Mouse (Mus musculus): ENCODE measurements around the gene Spdye4a. TPM values are rescaled to one million over a fixed set of nuclear protein-coding genes. Genes with fewer than 3 reads are reported as not detected.

Spdye4a gene
- polyA plus RNA-seq, 1 experiment from 2014 or later = not detected

DNA sequence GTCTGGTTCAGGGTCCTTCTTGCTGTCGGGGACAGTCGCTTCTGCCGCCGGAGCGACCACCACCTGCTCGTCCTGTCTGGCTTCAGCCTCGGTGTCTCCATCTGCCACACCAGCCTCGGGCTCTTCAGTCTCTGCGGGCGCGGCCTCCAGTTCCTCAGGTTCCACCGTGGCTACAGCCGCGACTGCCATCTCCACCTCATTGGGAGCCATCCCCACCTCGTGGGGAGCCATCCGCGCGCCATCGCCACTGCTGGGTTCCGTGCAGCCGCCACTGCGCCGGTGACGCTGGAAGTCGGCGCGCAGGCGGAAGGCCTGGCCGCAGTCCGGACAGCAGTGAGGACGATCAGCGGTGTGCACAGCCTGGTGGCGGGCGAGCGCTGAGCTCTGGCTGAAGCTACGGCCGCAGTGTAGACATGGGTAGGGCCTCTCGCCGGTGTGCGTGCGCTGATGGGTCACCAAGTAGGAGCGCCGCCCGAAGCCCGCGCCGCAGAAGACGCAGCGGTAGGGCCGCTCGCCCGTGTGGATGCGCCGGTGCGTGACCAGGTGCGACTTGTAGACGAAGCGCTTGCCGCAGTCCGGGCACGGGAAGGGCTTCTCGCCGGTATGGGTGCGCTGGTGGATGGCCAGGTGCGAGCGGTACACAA, 27.9 kb upstream of the Spdye4a start:
- Histone ChIP-seq H3K4me1 (ENCODE audit: insufficient read depth) (no peaks in the 10 kb centered on the region), H3K9me3 (ENCODE audit: low read depth, low read length) (no peaks in the 10 kb centered on the region), H3K27me3 (ENCODE audit: insufficient read depth, low read length) (peaks cover 75% of the 10 kb centered on the region), H3K36me3 (ENCODE audit: insufficient read depth) (0 out of 2 replicates have a peak, but pooled peaks cover 16% of the 10 kb centered on the region), H3K27ac (ENCODE audit: low read depth) (no peak overlapping the region), H3K4me2 (peak overlapping the region; percentile 78; the same call in 1 of the 2 replicates), H3K9ac (no peak overlapping the region), H3K4me3 (ENCODE audit: low read depth, low read length) (peak overlapping the region; percentile 45)
- TF ChIP-seq CTCF (IDR thresholded peaks at IDR 0.05; ENCODE audit: low read depth) = no peak
- DNase-seq = peak; percentile 17
- ATAC-seq (ENCODE audit: insufficient read depth) = 0 out of 2 replicates have a peak, but pooled peaks have one; percentile 22
- 13% methylated on average over 66 of the region's 66 CpGs for WGBS

DNA sequence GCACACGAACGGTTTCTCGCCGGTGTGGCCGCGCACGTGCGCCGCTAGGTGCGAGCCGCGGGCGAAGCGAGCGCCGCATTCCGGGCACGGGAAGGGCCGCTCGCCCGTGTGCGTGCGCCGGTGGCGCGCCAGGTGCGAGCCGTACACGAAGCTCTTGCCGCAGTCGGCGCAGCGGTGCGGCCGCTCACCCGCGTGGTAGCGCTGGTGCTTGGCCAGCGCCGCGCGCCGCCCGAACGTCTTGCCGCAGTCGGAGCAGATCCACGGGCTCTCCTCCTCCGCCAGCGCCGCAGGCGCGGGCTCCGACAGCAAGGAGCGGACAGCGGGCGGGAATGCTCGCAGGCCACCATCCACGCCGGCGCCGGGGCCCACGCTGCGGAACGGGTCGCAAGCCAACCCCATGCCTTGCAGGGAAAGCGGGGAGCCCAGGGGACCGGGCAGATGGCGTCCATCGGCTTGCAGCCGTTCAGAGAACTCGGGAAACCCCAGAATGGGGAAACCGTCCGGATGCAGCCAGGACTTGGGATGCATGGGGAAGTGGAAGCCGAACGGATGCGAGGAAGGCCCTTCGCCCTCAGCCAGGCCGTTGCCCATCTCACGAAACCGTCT, 27.3 kb upstream of the Spdye4a start:
- Histone ChIP-seq H3K27me3 (ENCODE audit: insufficient read depth, low read length) (peaks cover 75% of the 10 kb centered on the region), H3K27ac (ENCODE audit: low read depth) (no peak overlapping the region), H3K9ac (no peak overlapping the region), H3K36me3 (ENCODE audit: insufficient read depth) (peaks cover 22% of the 10 kb centered on the region; the same call in 1 of the 2 replicates), H3K4me3 (ENCODE audit: low read depth, low read length) (peak overlapping the region; percentile 45), H3K4me2 (peak overlapping the region; percentile 78), H3K4me1 (ENCODE audit: insufficient read depth) (no peaks in the 10 kb centered on the region), H3K9me3 (ENCODE audit: low read depth, low read length) (no peaks in the 10 kb centered on the region)
- ATAC-seq (ENCODE audit: insufficient read depth) = peak; percentile 39; the same call in 1 of the 2 replicates
- no peak for TF ChIP-seq CTCF (IDR thresholded peaks at IDR 0.05; ENCODE audit: low read depth)
- DNase-seq = peak; percentile 36
- 12% methylated on average over 69 of the region's 81 CpGs for WGBS

DNA sequence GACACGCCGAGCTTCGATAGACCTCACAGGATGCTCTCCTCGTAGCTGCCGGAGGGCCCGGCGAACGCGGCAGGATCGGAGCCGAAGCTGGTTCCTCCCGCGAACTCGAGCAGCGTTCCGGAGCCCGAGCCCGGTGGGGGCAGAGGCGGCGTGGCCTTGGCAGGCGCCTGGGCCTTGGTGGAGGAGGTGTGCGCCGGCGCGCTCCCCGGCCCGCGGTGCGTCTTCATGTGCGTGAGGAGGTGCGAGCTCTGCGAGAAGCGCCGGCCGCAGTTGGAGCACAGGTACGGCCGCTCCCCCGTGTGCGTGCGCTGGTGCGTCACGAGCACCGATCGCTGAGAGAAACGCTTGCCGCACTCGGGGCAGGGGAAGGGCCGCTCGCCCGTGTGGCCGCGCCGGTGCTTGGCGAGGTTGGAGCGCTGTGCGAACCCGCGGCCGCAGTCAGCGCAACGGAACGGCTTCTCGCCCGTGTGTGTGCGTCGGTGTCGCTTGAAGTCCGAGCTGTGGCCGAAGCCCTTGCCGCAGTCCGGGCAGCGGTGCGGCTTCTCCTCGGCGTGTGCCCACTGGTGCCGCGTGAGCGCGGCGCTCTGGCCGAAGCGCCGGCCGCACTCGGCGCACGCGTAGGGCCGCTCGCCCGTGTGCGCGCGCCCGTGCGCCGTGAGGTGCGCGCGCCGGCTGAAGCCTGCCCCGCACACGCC, 26.6 kb upstream of the Spdye4a start:
- DNase-seq = peak; percentile 42
- Histone ChIP-seq H3K4me3 (ENCODE audit: low read depth, low read length) (peak overlapping the region; percentile 45), H3K36me3 (ENCODE audit: insufficient read depth) (peaks cover 28% of the 10 kb centered on the region; the same call in 1 of the 2 replicates), H3K9me3 (ENCODE audit: low read depth, low read length) (no peaks in the 10 kb centered on the region), H3K9ac (no peak overlapping the region), H3K27me3 (ENCODE audit: insufficient read depth, low read length) (peaks cover 73% of the 10 kb centered on the region), H3K4me2 (peak overlapping the region; percentile 78), H3K27ac (ENCODE audit: low read depth) (no peak overlapping the region), H3K4me1 (ENCODE audit: insufficient read depth) (no peaks in the 10 kb centered on the region)
- peak; percentile 20; the same call in 1 of the 2 replicates for ATAC-seq (ENCODE audit: insufficient read depth)
- WGBS = 8% methylated on average over 101 of the region's 103 CpGs
- TF ChIP-seq CTCF (IDR thresholded peaks at IDR 0.05; ENCODE audit: low read depth) = no peak

DNA sequence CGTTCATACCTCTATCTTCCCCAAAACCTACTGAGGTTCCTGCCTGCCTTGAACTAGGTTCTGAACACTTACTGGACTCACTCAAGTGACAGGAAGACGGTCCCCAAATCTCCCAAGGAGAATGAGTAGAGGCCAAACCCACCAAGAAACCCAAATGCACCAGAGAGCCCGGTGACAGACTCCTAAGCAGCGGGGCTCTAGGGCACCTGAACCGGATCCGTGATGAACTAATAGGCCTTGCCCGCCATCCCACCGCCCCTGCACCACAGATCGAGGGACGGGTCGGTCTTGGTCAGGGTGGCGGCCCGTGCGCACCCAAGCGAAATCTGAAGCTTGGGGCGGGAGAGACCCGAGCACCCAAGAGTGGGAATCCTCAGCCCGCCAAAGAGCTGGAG, 26.1 kb upstream of the Spdye4a start:
- Histone ChIP-seq H3K27me3 (ENCODE audit: insufficient read depth, low read length) (peaks cover 69% of the 10 kb centered on the region), H3K4me3 (ENCODE audit: low read depth, low read length) (peak overlapping the region; percentile 45; the same call in 1 of the 2 replicates), H3K27ac (ENCODE audit: low read depth) (no peak overlapping the region), H3K9ac (no peak overlapping the region), H3K36me3 (ENCODE audit: insufficient read depth) (peaks cover 33% of the 10 kb centered on the region; the same call in 1 of the 2 replicates), H3K4me2 (no peak overlapping the region; the same call in 1 of the 2 replicates), H3K4me1 (ENCODE audit: insufficient read depth) (no peaks in the 10 kb centered on the region), H3K9me3 (ENCODE audit: low read depth, low read length) (no peaks in the 10 kb centered on the region)
- ATAC-seq (ENCODE audit: insufficient read depth) = no peak
- no peak for DNase-seq
- WGBS = 20% methylated on average over 18 of the region's 18 CpGs
- TF ChIP-seq CTCF (IDR thresholded peaks at IDR 0.05; ENCODE audit: low read depth) = no peak

DNA sequence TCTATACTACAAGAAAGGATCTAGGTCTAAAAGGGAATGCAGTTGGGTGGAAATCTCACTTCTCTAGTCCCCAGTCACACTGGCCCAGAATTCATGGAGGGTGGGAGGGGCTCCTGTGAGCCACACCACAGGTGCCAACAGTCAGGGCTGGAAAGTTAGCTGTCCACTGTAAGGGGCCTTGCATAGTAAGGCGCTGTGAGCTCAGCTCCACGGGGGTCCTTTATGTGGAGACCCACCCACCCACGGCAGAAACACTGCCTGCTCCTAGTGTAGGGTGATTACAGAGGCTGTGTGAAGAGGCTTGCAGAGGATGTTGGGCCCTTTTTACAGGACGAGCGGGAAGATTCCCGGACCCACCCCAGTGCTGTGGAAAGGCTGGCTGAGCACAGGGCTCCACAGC, 25.3 kb upstream of the Spdye4a start:
- Histone ChIP-seq H3K4me1 (ENCODE audit: insufficient read depth) (no peaks in the 10 kb centered on the region), H3K27ac (ENCODE audit: low read depth) (no peak overlapping the region), H3K9ac (no peak overlapping the region), H3K36me3 (ENCODE audit: insufficient read depth) (peaks cover 34% of the 10 kb centered on the region), H3K27me3 (ENCODE audit: insufficient read depth, low read length) (peaks cover 62% of the 10 kb centered on the region), H3K4me3 (ENCODE audit: low read depth, low read length) (no peak overlapping the region), H3K4me2 (no peak overlapping the region), H3K9me3 (ENCODE audit: low read depth, low read length) (no peaks in the 10 kb centered on the region)
- TF ChIP-seq CTCF (IDR thresholded peaks at IDR 0.05; ENCODE audit: low read depth) = no peak
- WGBS = 47% methylated on average over 6 of the region's 6 CpGs
- DNase-seq = no peak
- ATAC-seq (ENCODE audit: insufficient read depth) = no peak

DNA sequence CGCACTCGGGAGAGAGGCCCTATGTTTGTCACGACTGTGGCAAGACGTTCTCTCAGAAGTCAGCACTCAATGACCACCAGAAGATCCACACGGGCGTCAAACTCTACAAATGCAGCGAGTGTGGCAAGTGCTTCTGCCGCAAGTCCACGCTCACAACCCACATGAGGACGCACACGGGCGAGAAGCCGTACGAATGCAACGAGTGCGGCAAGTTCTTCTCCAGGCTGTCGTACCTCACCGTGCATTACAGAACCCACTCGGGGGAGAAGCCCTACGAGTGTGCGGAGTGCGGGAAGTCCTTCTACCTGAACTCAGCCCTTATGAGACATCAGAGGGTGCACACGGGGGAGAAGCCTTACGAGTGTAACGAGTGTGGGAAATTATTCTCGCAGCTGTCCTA, 18.2 kb upstream of the Spdye4a start:
- WGBS = 95% methylated on average over 26 of the region's 26 CpGs
- Histone ChIP-seq H3K4me1 (ENCODE audit: insufficient read depth) (no peaks in the 10 kb centered on the region), H3K4me2 (no peak overlapping the region), H3K27me3 (ENCODE audit: insufficient read depth, low read length) (no peaks in the 10 kb centered on the region), H3K9ac (no peak overlapping the region), H3K4me3 (ENCODE audit: low read depth, low read length) (no peak overlapping the region), H3K9me3 (ENCODE audit: low read depth, low read length) (no peaks in the 10 kb centered on the region), H3K36me3 (ENCODE audit: insufficient read depth) (peaks cover 93% of the 10 kb centered on the region), H3K27ac (ENCODE audit: low read depth) (no peak overlapping the region)
- DNase-seq (no peak), ATAC-seq (ENCODE audit: insufficient read depth) (no peak)
- no peak for TF ChIP-seq CTCF (IDR thresholded peaks at IDR 0.05; ENCODE audit: low read depth)

DNA sequence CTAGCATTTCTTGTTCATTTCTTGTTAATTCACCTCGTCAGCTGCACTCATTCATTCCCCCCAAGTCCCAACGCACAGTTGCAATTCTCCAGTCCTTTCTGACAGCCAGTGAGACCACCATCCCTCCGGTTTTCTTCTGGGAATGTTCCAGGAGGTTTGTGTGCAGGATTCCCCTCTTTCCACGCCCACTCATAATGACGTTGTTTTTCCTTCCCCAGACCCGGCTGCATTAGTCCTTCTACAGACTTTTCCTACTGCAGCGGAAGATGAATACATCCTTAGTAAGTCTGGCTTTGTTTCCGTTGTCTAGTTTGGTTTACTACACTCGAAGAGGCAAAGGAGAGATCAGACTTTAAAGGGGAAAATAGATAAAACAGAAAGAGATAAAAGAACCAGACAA, 9.3 kb upstream of the Spdye4a start:
- H3K9ac ChIP-seq = peak overlapping the region; percentile 77
- H3K9me3 ChIP-seq (ENCODE audit: low read depth, low read length) = no peaks in the 10 kb centered on the region
- DNase-seq (peak; percentile 59), ATAC-seq (ENCODE audit: insufficient read depth) (no peak)
- H3K4me2 ChIP-seq = peak overlapping the region; percentile 69
- no peak overlapping the region for H3K27ac ChIP-seq (ENCODE audit: low read depth)
- no peaks in the 10 kb centered on the region for H3K27me3 ChIP-seq (ENCODE audit: insufficient read depth, low read length)
- no peaks in the 10 kb centered on the region; the same call in 1 of the 2 replicates for H3K4me1 ChIP-seq (ENCODE audit: insufficient read depth)
- H3K4me3 ChIP-seq (ENCODE audit: low read depth, low read length) = peak overlapping the region; percentile 66
- 30% methylated on average over 9 of the region's 9 CpGs for WGBS
- H3K36me3 ChIP-seq (ENCODE audit: insufficient read depth) = peaks cover 40% of the 10 kb centered on the region
- no peak for TF ChIP-seq CTCF (IDR thresholded peaks at IDR 0.05; ENCODE audit: low read depth)
